Mouse (Mus musculus) limb, embryonic 14.5 days (tissue): ENCODE data around the gene Aup1. TPM values are rescaled to one million over a fixed set of nuclear protein-coding genes. Genes with fewer than 3 reads are reported as not detected.
A peak's percentile ranks its signal among the peaks of the same experiment; 100 is the strongest.

Source experiments
- ATAC-seq: fragments of 200-750 bp; cut with Nextera tagmentation; 2 replicates; pipeline ENCODE4 v1.8.0; 2017; ENCODE audit warnings: low read depth, moderate number of reproducible peaks, moderate TSS enrichment; ENCODE audit not compliant: low FRiP score
- DNase-seq: peaks from one replicate; pipeline ENCODE4 v3.0.0-alpha.2; 2015; ENCODE audit warnings: low spot score
- H3K27ac ChIP-seq: fragments of 300-500 bp; sonication (generic); replicated peaks from 2 replicates; pipeline ENCODE4 v1.5.1; 2014; ENCODE audit warnings: low read depth, mild to moderate bottlenecking, low read length, moderate library complexity, mixed read lengths
- H3K27me3 ChIP-seq: fragments of 300-500 bp; sonication (generic); 2 replicates; pipeline ENCODE4 v1.6.1; 2014; ENCODE audit warnings: low read length, mixed read lengths; ENCODE audit not compliant: control insufficient read depth, insufficient read depth
- H3K36me3 ChIP-seq: fragments of 300-500 bp; sonication (generic); 2 replicates; pipeline ENCODE4 v1.6.1; 2014; ENCODE audit warnings: mild to moderate bottlenecking, low read length, moderate library complexity, mixed read lengths; ENCODE audit not compliant: control insufficient read depth, insufficient read depth
- H3K4me1 ChIP-seq: fragments of 300-500 bp; sonication (generic); 2 replicates; pipeline ENCODE4 v1.6.1; 2014; ENCODE audit warnings: antibody characterized with exemption, low read length, mixed read lengths; ENCODE audit not compliant: control insufficient read depth, insufficient read depth
- H3K4me2 ChIP-seq: fragments of 300-500 bp; sonication (generic); replicated peaks from 2 replicates; pipeline ENCODE4 v1.6.1; 2014; ENCODE audit warnings: low read depth, mild to moderate bottlenecking, low read length, moderate library complexity; ENCODE audit not compliant: severe bottlenecking
- H3K4me3 ChIP-seq: fragments of 300-500 bp; sonication (generic); replicated peaks from 2 replicates; pipeline ENCODE4 v1.5.1; 2014; ENCODE audit warnings: low read length
- H3K9ac ChIP-seq: fragments of 300-500 bp; sonication (generic); 2 replicates; pipeline ENCODE4 v1.6.1; 2014; ENCODE audit warnings: mild to moderate bottlenecking, low read depth, low read length, moderate library complexity; ENCODE audit not compliant: severe bottlenecking
- H3K9me3 ChIP-seq: fragments of 300-500 bp; sonication (generic); 2 replicates; pipeline ENCODE4 v1.6.1; 2016; ENCODE audit warnings: low read length; ENCODE audit not compliant: control insufficient read depth
- POLR2A ChIP-seq: fragments of 200-500 bp; IDR thresholded peaks from 2 replicates; pipeline ENCODE4 v1.8.0; 2012; ENCODE audit warnings: inconsistent platforms, mild to moderate bottlenecking, moderate library complexity, borderline replicate concordance; ENCODE audit not compliant: insufficient read depth, insufficient read length; ENCODE audit errors: extremely low read depth
- WGBS: fragments of 180-500 bp; shearing (Covaris S2); extraction: QIAGEN DNeasy Blood & Tissue Kit; methylation state at CpG from one replicate; pipeline ENCODE4 v1.1.7; 2014; 5-methylcytosine and 5-hydroxymethylcytosine counted together
- polyA plus RNA-seq, 2 experiments: library from polyadenylated mRNA; depleted of rRNA in 1 of 2; stranded (reverse) in 1 of 2; unstranded in 1 of 2; fragments of >200 nt; fragmentation: Nextera tagmentation in 1 of 2; extraction: Ambion mirVana in 1 of 2; gene quantifications; 2 replicates each; pipeline versions ENCODE4 v1.2.1 to v1.2.3; 2012 to 2014

Aup1 gene
- polyA plus RNA-seq, 2 experiments: 131 to 331 TPM

DNA sequence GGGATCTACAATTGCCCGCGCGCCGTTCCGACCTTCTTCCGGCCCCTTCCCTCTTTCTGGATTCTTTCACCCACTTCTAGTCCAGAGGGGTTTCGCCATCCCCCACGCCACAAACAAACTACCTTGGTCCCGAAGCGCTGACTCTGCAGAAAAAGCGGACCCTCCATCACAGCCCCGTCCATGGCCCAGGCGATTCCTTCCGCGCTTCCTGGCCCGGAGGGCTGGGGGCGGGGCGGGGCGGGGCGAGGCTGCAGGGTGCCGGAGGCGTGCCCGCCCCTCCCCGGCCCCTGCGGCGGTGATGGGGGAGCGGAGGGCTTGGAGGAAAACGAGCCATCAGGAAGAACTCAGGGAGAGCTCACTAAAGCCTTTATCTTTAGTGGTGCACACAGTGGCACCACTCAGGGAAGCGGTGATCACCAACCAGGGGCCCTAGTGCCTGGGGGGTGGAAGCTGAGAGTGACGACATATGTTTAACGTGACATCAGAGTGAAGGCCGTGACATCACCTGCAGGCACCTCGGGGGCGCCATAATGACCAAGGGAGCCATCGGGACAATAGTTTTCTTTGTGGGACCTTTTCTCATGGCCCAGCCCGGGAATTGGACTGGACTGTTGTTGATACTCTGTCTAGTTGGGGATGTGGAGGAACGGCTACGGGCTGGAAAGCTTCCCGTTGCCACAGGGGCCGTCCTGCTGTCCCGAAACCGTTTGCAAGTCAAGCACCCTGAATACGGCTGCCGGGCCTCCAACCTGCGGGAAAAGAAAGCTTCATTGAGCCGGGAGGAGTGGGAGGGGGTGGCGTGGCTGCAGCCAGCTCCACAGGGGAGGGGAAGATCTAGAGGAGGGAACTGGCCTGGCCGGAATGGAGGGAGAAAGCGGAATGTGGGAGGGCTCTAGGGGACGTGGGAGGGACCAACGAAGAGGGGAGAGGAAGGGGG is 20.8 kb upstream of the Aup1 start, which contains the start of the genes Dok1 and Loxl3:
Dok1 (minus strand) TSS at position 223 of the 937 bp plus-strand sequence.
Loxl3 (plus strand) TSS at position 925 of the 937 bp plus-strand sequence.
- Histone ChIP-seq H3K4me1 (peaks cover 21% of the 10 kb centered on the region), H3K4me3 (peak within 1 kb of the TSS; percentile 64), H3K27me3 (peaks cover 7% of the 10 kb centered on the region; the same call in 1 of the 2 replicates), H3K27ac (peak within 1 kb of the TSS; percentile 91), H3K4me2 (peak within 1 kb of the TSS; percentile 80), H3K9me3 (no peaks in the 10 kb centered on the region), H3K9ac (peak within 1 kb of the TSS; percentile 55), H3K36me3 (peaks cover 3% of the 10 kb centered on the region)
- ATAC-seq (peak; percentile 86), DNase-seq (peak; percentile 84)
- WGBS: under 1% methylated on average over 43 of the region's 51 CpGs
- TF ChIP-seq POLR2A: 0 out of 2 replicates have a peak, but pooled peaks have one; percentile 10

GRCm38 (mm10) chr6:83034463-83035055 is 19.8 kb upstream of the Aup1 start:
- peaks cover 3% of the 10 kb centered on the region for H3K36me3 ChIP-seq
- H3K27ac ChIP-seq: peak overlapping the region; percentile 91; the same call in 1 of the 2 replicates
- H3K4me1 ChIP-seq: peaks cover 24% of the 10 kb centered on the region
- no peak for ATAC-seq
- no peaks in the 10 kb centered on the region for H3K9me3 ChIP-seq
- peak overlapping the region; percentile 64 for H3K4me3 ChIP-seq
- 21% methylated on average over 5 of the region's 5 CpGs for WGBS
- DNase-seq: no peak
- peaks cover 7% of the 10 kb centered on the region; the same call in 1 of the 2 replicates for H3K27me3 ChIP-seq
- TF ChIP-seq POLR2A: no peak
- H3K9ac ChIP-seq: peak overlapping the region; percentile 55
- H3K4me2 ChIP-seq: peak overlapping the region; percentile 80

DNA sequence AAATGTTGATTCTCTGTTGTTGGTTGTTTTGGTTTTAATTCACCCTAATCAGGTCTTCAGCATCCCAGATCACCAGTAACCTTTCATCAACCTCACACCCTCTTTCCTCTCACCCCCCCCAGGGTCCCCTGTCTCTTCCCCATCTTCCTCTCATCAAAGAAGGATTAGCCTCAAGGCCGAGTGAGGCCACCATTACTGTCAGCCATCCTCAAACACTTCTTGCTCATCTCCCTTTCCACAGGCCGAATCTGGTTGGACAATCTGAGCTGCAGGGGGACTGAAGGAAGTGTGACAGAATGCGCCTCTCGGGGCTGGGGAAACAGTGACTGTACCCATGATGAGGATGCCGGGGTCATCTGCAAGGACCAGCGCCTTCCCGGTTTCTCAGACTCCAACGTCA is 17.1 kb upstream of the Aup1 start:
- no peaks in the 10 kb centered on the region for H3K9me3 ChIP-seq
- no peak overlapping the region for H3K4me2 ChIP-seq
- peaks cover 4% of the 10 kb centered on the region; the same call in 1 of the 2 replicates for H3K36me3 ChIP-seq
- no peak overlapping the region for H3K4me3 ChIP-seq
- TF ChIP-seq POLR2A: no peak
- WGBS: 76% methylated on average over 8 of the region's 8 CpGs
- no peaks in the 10 kb centered on the region for H3K27me3 ChIP-seq
- ATAC-seq: no peak
- no peak for DNase-seq
- peaks cover 24% of the 10 kb centered on the region for H3K4me1 ChIP-seq
- H3K27ac ChIP-seq: no peak overlapping the region
- H3K9ac ChIP-seq: no peak overlapping the region

DNA sequence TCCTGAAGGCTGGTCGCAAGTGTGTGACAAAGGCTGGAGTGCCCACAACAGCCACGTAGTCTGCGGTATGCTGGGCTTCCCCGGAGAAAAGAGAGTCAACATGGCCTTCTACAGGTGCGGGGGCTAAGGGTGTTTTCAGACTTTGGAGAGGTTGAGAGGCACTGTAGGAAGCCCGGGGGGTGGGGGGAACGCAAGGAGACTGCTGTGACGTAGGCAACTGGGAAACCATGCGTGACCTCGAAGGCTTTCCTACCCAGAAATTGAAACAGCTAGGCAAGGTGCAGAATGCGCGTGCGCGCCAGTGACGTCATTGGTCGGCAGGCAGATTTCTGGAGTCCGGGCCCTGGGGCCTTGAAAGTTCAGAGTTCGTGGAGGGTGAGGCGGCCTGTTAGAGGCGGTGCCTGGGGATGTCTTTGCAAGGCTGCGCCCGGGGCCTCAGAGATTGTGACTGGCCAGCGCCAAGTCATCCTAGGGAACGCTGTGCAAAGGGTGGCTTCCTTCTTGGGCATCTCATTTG is 15.8 kb upstream of the Aup1 start:
- H3K9me3 ChIP-seq: no peaks in the 10 kb centered on the region
- DNase-seq: peak; percentile 54
- H3K4me1 ChIP-seq: peaks cover 19% of the 10 kb centered on the region
- H3K4me3 ChIP-seq: 0 out of 2 replicates have a peak overlapping the region, but pooled peaks have one; percentile 6
- 0 out of 2 replicates have a peak overlapping the region, but pooled peaks have one; percentile 25 for H3K9ac ChIP-seq
- no peaks in the 10 kb centered on the region for H3K27me3 ChIP-seq
- H3K36me3 ChIP-seq: peaks cover 4% of the 10 kb centered on the region; the same call in 1 of the 2 replicates
- ATAC-seq: peak; percentile 50
- WGBS: 10% methylated on average over 24 of the region's 24 CpGs
- no peak for TF ChIP-seq POLR2A
- no peak overlapping the region for H3K27ac ChIP-seq
- peak overlapping the region; percentile 35 for H3K4me2 ChIP-seq

- WGBS: 76% methylated on average over 5 of the region's 5 CpGs
- peaks cover 4% of the 10 kb centered on the region; the same call in 1 of the 2 replicates for H3K36me3 ChIP-seq
- H3K9me3 ChIP-seq: no peaks in the 10 kb centered on the region
- ATAC-seq (no peak), DNase-seq (no peak)
- TF ChIP-seq POLR2A: no peak
- no peak overlapping the region for H3K9ac ChIP-seq
- no peaks in the 10 kb centered on the region for H3K27me3 ChIP-seq
- no peak overlapping the region for H3K27ac ChIP-seq
- H3K4me2 ChIP-seq: no peak overlapping the region
- peaks cover 8% of the 10 kb centered on the region for H3K4me1 ChIP-seq
- H3K4me3 ChIP-seq: no peak overlapping the region
Measured at GRCm38 (mm10) chr6:83040601-83041000, 13.7 kb upstream of the Aup1 start.
